Mouse (Mus musculus) spleen, adult 2 months (tissue): ENCODE results near the gene Stil. TPM values are rescaled to one million over a fixed set of nuclear protein-coding genes. Genes with fewer than 3 reads are reported as not detected.

ENCODE experiments used
- DNase-seq, 2 experiments: peaks; one replicate each; pipeline versions ENCODE4 v3.0.0 to v3.0.0-alpha.2; 2012 to 2021; ENCODE audit warnings: low spot score in 2 of 2, low read depth in 1 of 2
- H3K27ac ChIP-seq: fragments of 200-500 bp; 2 replicates; pipeline ENCODE4 v1.5.1; 2012; ENCODE audit warnings: low read length, inconsistent platforms; ENCODE audit not compliant: insufficient read depth
- H3K27me3 ChIP-seq: fragments of 200-500 bp; 2 replicates; pipeline ENCODE4 v1.6.1; 2012; ENCODE audit warnings: mild to moderate bottlenecking, moderate library complexity, low read length, inconsistent platforms; ENCODE audit not compliant: control insufficient read depth, insufficient read depth
- H3K36me3 ChIP-seq: fragments of 200-500 bp; 2 replicates; pipeline ENCODE4 v1.6.1; 2012; ENCODE audit warnings: mild to moderate bottlenecking, low read length, inconsistent platforms; ENCODE audit not compliant: control insufficient read depth, insufficient read depth
- H3K4me1 ChIP-seq: fragments of 200-500 bp; 2 replicates; pipeline ENCODE4 v1.6.1; 2011; ENCODE audit warnings: inconsistent platforms; ENCODE audit not compliant: control insufficient read depth, insufficient read depth, insufficient read length
- H3K4me3 ChIP-seq: fragments of 200-500 bp; 2 replicates; pipeline ENCODE4 v1.5.1; 2011; ENCODE audit warnings: mild to moderate bottlenecking, inconsistent platforms; ENCODE audit not compliant: insufficient read depth, insufficient read length; ENCODE audit errors: extremely low read depth
- CTCF ChIP-seq: fragments of 200-500 bp; IDR thresholded peaks from 2 replicates; pipeline ENCODE4 v1.5.1; 2011; ENCODE audit warnings: mild to moderate bottlenecking, inconsistent platforms; ENCODE audit not compliant: insufficient read depth, insufficient read length, insufficient replicate concordance; ENCODE audit errors: extremely low read depth
- POLR2A ChIP-seq: fragments of 200-500 bp; IDR thresholded peaks from 2 replicates; pipeline ENCODE4 v1.6.1; 2011; ENCODE audit warnings: low read depth, low read length, inconsistent platforms
- WGBS: fragments of 180-500 bp; shearing (Covaris S2); methylation state at CpG from one replicate; pipeline ENCODE4 v1.1.7; 2018; 5-methylcytosine and 5-hydroxymethylcytosine counted together
- polyA plus RNA-seq: library from polyadenylated mRNA; depleted of rRNA; stranded (reverse); fragments of >200 nt; gene quantifications from 2 replicates; pipeline ENCODE4 v1.2.3, GENCODE M21; 2012

Stil gene
- polyA plus RNA-seq, 1 experiment: 1.2 TPM

GRCm38 (mm10) chr4:114994218-114994617, 5.7 kb upstream of the Stil start:
- 94% methylated on average over 3 of the region's 3 CpGs for WGBS
- no peak for TF ChIP-seq POLR2A
- TF ChIP-seq CTCF: no peak
- H3K4me1 ChIP-seq: no peaks in the 10 kb centered on the region

GRCm38 (mm10) chr4:114997051-114997450, 2.9 kb upstream of the Stil start:
- TF ChIP-seq CTCF (no peak), POLR2A (no peak)
- H3K36me3 ChIP-seq: no peaks in the 10 kb centered on the region
- H3K4me3 ChIP-seq: no peak overlapping the region
- H3K27ac ChIP-seq: no peak overlapping the region
- no peaks in the 10 kb centered on the region for H3K4me1 ChIP-seq
- DNase-seq: peak; percentile 30 to 41
- H3K27me3 ChIP-seq: no peaks in the 10 kb centered on the region
- WGBS: 60% methylated on average over 3 of the region's 3 CpGs

More at GRCm38 (mm10) chr4:114994218-114994617, 5.7 kb upstream of the Stil start:
- DNase-seq: no peak
- H3K4me3 ChIP-seq: no peak overlapping the region
- no peaks in the 10 kb centered on the region for H3K36me3 ChIP-seq
- H3K27me3 ChIP-seq: no peaks in the 10 kb centered on the region
- H3K27ac ChIP-seq: no peak overlapping the region

- Histone ChIP-seq H3K27me3 (no peaks in the 10 kb centered on the region), H3K4me1 (no peaks in the 10 kb centered on the region), H3K36me3 (no peaks in the 10 kb centered on the region), H3K27ac (peak overlapping the region; percentile 91), H3K4me3 (peak overlapping the region; percentile 87)
- DNase-seq: no peak
- WGBS: 11% methylated on average over 9 of the region's 9 CpGs
- TF ChIP-seq CTCF (no peak), POLR2A (no peak)
Observed at GRCm38 (mm10) chr4:114999445-114999772, 550 bp upstream of the Stil start.

GRCm38 (mm10) chr4:115000429-115000795, 453 bp downstream of the Stil start:
- H3K4me3 ChIP-seq: peak overlapping the region; percentile 87
- H3K27ac ChIP-seq: no peak overlapping the region
- H3K36me3 ChIP-seq: no peaks in the 10 kb centered on the region
- 2% methylated on average over 8 of the region's 8 CpGs for WGBS
- no peaks in the 10 kb centered on the region for H3K4me1 ChIP-seq
- TF ChIP-seq CTCF (no peak), POLR2A (no peak)
- DNase-seq: no peak
- H3K27me3 ChIP-seq: no peaks in the 10 kb centered on the region

- H3K4me1 ChIP-seq: no peaks in the 10 kb centered on the region
- H3K27me3 ChIP-seq: no peaks in the 10 kb centered on the region
- WGBS: 89% methylated on average over 3 of the region's 3 CpGs
- H3K36me3 ChIP-seq: no peaks in the 10 kb centered on the region
- H3K4me3 ChIP-seq: no peak overlapping the region
- TF ChIP-seq CTCF (no peak), POLR2A (no peak)
- no peak for DNase-seq
- no peak overlapping the region for H3K27ac ChIP-seq
Observed at GRCm38 (mm10) chr4:115014276-115014675, 14.3 kb downstream of the Stil start.

- 95% methylated on average over 3 of the region's 3 CpGs for WGBS
- Histone ChIP-seq H3K36me3 (no peaks in the 10 kb centered on the region), H3K4me1 (no peaks in the 10 kb centered on the region), H3K4me3 (no peak overlapping the region), H3K27ac (no peak overlapping the region), H3K27me3 (no peaks in the 10 kb centered on the region)
- no peak for DNase-seq
- TF ChIP-seq POLR2A (no peak), CTCF (no peak)
Observed at GRCm38 (mm10) chr4:115019997-115020396, 20.0 kb downstream of the Stil start.

GRCm38 (mm10) chr4:115035043-115035442, 35.1 kb downstream of the Stil start:
- WGBS: 71% methylated on average over 6 of the region's 6 CpGs
- TF ChIP-seq CTCF (no peak), POLR2A (no peak)
- DNase-seq: no peak
- Histone ChIP-seq H3K36me3 (no peaks in the 10 kb centered on the region), H3K27me3 (no peaks in the 10 kb centered on the region), H3K27ac (no peak overlapping the region), H3K4me1 (no peaks in the 10 kb centered on the region), H3K4me3 (no peak overlapping the region)

- Histone ChIP-seq H3K27ac (no peak overlapping the region), H3K27me3 (no peaks in the 10 kb centered on the region), H3K36me3 (no peaks in the 10 kb centered on the region), H3K4me3 (no peak overlapping the region), H3K4me1 (no peaks in the 10 kb centered on the region)
- TF ChIP-seq CTCF: peak; percentile 53; the same call in 1 of the 2 replicates
- no peak for TF ChIP-seq POLR2A
- WGBS: 43% methylated on average over 4 of the region's 4 CpGs
- peak in 1 of 2 experiments; percentile 25 for DNase-seq
Observed at GRCm38 (mm10) chr4:115038242-115038641, 38.3 kb downstream of the Stil start.
